Mouse (Mus musculus): ENCODE measurements around the gene Tlk2.

Gene Tlk2

DNA sequence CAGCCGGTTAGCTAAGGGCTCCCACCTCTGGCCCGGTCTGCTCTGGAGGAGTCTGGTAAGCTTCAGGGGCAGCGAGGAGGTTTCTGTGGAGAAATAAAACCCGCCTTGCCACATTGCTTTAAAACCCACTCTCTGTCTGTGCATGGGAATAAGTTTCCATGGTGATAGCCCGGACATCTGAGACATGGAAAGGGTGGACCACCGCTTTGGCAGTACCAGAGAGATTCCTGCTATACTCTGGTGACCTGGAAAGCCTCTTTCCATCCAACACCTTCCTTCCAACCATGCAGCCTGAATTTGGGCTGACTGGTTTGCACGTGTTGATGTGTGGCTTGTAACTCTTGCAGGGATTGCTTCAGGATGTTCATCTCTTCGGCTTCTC lies 135.0 kb downstream of the Tlk2 start:
- DNase-seq = no peak

DNA sequence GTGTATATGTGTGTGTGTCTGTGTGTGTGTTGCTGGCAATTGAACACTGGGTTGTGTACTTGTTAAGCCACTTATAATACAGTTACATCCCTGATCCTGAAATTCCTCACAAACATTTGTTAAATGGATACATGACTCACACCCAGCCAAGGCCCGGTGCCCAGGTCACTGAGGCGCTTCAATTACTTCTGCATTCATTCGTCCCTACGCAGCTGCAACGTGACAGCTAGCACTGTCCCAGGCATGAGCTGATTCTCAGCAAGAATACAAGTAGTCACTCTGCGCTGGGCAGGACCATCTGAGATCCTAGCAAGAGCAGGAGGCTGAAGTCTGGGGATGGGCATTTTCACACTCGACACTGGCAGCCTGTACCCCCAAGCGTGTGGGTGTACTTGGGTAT lies 136.7 kb downstream of the Tlk2 start:
- peak in 1 of 2 experiments; percentile 26 for DNase-seq

DNA sequence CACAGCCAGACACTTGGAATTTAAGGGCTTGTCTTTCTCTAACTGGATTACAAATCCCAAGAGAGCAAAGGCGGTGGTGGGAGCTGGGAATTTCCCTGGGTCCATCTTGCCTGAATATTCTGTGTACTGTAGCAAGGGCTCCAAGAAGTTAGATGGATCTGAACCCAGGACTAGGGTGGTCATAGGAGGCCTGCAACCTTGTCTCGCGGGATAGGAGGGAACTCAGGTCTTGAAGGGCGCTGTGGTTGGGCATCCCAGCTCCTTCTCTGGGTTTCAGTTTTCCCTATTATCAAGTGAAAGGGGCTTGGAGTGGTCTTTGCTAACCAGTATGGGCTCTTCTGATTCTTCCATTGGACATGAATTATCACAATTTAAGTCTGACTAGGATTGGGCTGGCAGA lies 137.5 kb downstream of the Tlk2 start:
- DNase-seq = no peak

DNA sequence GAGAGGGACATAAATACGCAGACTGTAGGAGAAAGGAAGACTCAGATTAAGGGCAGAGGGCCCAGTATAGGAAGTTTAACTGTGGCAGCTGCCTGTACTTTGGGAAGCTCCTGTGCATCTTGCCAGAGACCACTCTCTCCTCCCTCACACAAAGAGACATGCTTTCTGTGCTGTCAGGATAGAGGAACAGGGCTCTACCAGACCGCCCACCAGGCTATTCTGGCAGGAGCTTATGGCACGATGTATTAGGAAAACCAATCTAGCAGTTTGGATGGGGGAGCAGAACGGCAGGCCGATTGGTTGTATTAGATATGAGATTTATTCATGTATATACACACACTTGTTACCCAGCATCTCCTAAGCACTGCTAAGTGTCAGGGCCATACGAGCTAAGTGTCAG lies 139.2 kb downstream of the Tlk2 start:
- no peak for DNase-seq

DNA sequence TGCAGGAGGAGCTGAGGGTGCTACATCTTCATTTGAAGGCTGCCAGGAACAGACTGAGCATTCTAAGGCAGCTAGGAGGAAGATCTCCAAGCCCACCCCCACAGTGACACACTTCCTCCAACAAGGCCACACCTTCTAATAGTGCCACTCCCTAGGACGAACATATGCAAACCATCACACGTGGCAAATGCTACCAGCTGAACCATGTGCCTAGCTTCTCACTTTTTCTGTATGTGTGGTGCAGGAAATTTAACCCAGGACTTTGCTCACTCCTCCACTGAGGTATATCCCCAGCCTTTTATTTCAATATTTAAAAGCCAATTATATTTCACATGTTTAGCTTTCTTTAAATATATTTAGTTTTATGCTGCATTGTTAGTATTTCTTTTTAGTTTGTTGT lies 142.5 kb downstream of the Tlk2 start:
- no peak for DNase-seq

DNA sequence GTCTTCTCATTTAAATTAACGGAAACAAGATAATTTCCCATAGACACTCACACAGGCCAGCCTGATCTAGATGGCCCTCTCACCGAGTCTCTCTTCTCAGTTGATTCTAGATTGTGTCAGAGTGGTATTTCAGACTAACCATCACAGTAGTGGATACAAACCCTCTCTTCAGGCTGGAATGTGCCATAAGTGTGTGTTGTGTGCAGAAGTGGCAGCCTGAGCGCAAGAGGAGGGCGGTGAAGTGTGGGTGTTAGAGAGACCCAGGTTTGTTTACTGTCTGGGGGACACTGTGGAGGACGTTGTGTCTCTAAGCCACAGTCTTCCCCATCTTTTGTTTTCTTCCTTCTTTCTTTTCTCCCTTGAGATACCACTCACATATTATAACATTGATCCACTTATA lies 144.9 kb downstream of the Tlk2 start:
- DNase-seq = peak; percentile 49 to 57

DNA sequence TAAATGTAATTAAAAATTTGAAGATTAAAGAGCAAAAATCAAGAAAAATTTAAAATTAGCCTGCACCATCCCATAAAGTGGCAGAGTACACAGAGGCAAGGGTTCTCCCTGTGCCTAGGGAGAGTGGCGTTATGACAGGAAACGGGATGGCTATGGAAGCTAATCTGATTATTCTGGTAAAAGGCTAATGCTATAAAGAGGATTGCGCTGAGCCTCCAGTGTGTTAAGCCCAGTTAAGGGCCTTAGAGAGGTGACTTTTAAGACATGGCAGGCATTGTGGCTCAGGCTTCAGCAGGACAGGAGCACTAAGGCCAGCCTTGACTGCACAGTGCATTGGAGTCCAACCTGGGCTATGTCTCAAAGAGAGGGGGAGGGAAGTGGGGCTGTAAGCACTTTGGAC lies 148.5 kb downstream of the Tlk2 start:
- DNase-seq = no peak

DNA sequence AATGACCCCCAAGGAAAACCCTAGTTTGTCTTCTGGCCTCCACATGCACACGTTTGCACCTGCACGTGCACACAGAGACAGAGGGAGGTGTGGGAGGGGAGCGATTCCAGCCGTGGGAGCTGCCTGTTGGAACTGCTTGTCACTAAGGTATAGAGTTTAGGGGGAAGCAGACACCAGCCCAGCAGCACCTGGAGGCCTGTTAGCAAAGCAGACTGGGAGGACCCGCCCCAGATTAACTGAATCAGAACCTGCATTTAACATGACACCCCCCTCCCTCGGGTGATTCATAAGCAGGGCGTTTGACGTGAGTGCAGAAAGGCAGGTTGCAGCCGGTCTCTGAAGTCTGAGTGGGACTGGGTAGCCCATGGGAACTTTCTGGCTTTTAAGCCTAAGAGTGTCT lies 151.4 kb downstream of the Tlk2 start:
- DNase-seq = no peak

DNA sequence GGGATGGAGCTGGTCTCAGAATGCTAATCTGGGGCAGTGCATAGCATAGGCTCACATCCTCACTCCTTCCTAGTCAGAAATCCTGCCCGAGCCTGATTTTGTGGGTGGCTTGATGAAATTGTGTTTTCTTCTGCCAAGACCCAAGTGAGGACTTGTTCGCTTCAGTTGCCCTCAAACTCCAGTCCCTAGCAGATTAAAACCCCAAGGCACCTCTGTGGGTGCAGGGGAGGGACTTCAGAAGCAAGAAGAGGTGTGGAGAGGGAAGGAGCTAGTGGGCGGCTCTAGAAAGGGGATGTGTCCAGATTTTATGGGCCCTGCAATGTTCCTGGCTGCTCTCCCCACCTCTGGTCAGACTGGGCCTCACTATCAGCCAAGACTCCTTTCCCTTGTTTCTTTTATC lies 152.5 kb downstream of the Tlk2 start:
- DNase-seq = no peak

DNA sequence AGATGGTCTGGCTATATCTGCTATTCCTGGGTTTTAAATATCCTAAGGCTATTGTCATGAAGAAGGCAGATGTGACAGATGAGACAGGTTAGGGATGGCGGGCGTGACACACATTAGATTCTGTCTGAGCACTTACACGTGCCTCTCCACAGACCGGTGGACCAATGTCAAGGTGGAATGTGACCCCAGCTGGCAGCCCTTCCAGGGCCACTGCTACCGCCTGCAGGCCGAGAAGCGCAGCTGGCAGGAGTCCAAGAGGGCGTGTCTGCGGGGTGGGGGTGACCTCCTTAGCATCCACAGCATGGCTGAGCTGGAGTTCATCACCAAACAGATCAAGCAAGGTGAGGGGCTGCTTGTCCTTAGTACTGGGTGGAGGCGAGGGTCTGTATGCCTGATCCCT lies 153.1 kb downstream of the Tlk2 start:
- peak; percentile 38 to 63 for DNase-seq

DNA sequence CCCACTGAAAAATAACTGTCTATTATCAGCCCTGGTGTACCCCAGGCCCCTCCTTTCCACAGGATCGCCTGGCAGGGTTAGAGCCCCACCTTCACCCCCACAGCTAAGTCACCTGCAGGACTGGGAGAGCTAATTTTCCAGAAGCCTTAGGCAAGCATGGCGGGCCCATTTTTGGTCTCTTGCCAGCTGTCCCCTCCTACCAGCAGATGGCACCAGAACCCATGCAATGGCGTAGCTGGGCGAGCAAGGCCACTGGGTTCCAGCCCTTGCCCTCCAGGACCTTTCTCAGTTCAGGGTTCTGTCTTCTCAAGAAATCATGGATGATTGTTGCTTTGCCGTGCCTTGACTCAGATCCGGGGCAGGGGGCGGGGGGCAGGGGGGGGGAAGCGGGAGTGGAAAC lies 153.9 kb downstream of the Tlk2 start:
- peak; percentile 61 to 63 for DNase-seq
